Mouse (Mus musculus) neural tube, embryonic 10.5 days (tissue): ENCODE results near the gene F10.

Experiments
- DNase-seq: peaks from one replicate; pipeline ENCODE4 v3.0.0-alpha.2; 2017; ENCODE audit warnings: low spot score; ENCODE audit errors: extremely low spot score

Gene F10

GRCm38 (mm10) chr8:13037015-13037414 lies at the start of gene F10:
F10 (plus strand) TSS chr8:13037308.
- DNase-seq, result no peak

- DNase-seq, result no peak
Measured at GRCm38 (mm10) chr8:12987571-12987970, 49.5 kb upstream of the F10 start.

DNA sequence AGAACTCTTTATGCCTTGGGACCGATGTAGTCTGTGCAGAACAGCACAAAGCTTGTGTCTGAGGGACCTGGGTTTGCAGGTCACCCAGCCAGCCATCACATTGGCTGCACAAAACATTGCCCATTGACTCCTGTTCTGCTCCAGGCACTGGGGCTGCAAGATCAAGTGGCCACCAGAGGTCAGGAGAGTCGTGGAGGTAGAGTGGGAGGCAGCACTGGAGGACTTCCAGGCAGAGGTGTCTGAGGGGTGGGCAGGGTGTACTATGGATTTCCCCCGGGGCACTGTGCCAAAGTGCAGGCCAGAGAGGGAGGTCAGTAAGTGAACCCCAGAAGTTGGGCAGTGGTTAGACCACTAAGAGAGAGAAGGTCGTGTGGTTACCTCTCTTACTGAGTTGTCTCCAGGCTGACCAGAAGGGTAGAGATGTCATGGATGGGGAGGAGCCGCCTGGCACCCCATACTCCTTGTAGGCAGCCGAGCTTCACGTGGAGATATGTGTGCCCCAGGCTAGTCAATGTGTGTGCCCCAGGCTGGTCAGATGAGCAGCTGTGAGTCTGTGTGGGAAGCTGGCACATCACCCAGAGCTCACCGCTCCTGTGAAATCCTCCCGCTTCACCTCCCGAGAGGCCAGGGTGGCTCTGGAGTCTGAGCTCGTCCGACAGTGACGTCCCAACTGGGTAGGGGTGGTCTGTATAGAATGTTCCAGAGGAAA lies 48.2 kb upstream of the F10 start:
- DNase-seq, result no peak

- no peak for DNase-seq
Measured at GRCm38 (mm10) chr8:12991411-12991810, 45.7 kb upstream of the F10 start.

GRCm38 (mm10) chr8:12994468-12994867 lies 42.6 kb upstream of the F10 start:
- DNase-seq, result no peak

GRCm38 (mm10) chr8:12995481-12995880 lies 41.6 kb upstream of the F10 start:
- DNase-seq, result no peak

DNA sequence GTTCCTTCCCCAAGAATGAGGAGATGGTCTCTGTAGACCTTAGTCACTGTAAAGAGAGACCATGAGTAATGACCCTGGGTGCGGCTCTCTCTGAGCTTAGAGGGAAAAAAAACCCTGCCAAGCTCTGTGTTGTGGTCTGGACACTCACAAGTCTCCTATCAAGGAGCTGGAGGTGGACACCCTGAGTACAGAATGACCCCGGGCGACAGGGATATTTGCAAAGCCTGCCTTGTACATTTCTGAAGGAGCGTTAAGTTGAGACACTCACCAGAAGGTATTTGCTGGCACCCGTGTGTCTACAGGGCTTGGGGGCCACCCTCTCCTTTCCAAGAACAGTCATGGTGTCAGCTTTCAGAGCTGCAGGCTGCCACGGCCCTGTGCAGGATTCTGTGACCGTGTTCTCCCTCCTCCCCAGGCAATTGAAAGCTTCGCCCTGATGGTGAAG lies 40.3 kb upstream of the F10 start:
- no peak for DNase-seq

- DNase-seq, result no peak
Measured at GRCm38 (mm10) chr8:12998331-12998730, 38.8 kb upstream of the F10 start.

DNA sequence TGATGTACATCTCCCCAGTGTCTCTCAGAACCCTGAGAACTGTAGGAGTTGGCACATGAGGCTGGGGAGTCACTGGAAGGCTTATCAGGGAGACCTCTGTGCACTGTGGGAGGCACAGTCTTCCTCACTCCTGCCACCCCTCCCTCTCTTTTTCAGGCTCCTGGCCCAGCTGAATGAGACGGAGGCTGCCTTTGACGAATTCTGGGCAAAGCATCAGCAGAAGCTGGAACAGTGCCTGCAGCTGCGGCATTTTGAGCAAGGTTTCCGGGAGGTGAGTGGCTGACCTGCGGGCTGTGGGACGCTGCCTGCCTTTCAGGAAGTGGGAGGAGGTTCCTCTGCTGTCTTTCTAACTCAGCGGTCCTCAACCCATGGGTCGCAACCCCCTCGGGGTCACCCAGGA lies 37.3 kb upstream of the F10 start:
- no peak for DNase-seq

- DNase-seq, result no peak
Measured at GRCm38 (mm10) chr8:13007458-13007857, 29.6 kb upstream of the F10 start.

- DNase-seq, result no peak
Measured at GRCm38 (mm10) chr8:13010313-13010712, 26.8 kb upstream of the F10 start.

DNA sequence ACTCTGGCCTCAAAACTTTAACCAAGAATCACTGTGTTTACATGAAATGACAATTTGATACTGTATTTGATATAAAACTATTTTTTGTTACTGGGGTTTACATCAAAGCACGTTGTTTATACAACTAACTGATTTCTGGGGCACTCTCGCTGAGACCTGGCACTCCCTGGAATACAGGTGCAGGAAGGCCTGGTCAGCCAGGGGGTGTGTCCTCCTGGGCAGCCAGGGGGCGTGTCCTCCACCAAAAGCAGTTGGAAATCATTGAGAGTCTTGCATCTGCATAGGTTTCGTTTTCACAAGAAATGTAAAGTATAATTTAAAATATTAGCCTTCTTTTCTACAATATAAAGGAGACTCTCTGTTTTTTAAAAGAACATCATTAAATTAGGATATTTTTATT lies 17.5 kb upstream of the F10 start:
- no peak for DNase-seq

DNA sequence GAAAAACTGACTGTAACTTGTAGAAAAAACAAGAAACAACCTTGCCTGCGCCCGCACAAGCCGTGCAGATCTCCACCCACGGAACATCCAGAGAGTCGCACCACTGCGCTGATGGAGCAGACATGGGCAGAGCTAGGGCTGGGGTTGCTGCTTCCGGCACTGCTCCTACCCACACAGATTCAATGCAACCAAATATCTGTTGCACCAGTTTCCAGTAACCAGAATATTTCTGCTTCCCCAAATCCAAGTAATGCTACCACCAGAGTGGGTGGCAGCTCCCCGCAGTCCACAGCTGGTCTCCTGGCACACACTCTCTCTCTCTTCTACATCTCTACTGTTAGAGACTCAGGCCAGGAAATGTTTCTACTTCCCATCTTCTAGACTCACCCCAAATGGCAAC lies 15.3 kb upstream of the F10 start:
- DNase-seq, result no peak

- peak; percentile 44 for DNase-seq
Measured at GRCm38 (mm10) chr8:13025487-13026224, 11.5 kb upstream of the F10 start, which contains the start of gene F7. F7 (plus strand) TSS chr8:13026034.

DNA sequence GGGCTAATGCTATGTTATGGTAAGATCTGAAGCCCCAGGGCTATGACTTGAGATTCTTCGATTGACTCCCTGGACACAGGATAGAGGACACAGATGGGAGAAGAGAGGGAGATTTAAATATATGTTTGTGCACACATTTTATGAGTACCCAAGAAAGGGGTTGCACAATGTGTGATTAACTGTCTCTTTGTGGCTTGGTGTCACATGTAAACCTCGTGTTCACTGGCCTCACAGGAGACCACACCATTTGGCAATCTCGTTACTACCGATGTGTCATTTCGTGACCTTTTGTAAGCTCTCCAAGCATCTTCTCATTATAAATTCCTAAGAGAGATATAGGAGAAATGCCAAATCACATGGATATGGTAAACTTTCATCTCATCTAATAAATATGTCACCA lies 9.5 kb upstream of the F10 start:
- DNase-seq, result no peak

GRCm38 (mm10) chr8:13028482-13028881 lies 8.6 kb upstream of the F10 start:
- no peak for DNase-seq

GRCm38 (mm10) chr8:13036346-13036812 lies 729 bp upstream of the F10 start:
- DNase-seq, result no peak

DNA sequence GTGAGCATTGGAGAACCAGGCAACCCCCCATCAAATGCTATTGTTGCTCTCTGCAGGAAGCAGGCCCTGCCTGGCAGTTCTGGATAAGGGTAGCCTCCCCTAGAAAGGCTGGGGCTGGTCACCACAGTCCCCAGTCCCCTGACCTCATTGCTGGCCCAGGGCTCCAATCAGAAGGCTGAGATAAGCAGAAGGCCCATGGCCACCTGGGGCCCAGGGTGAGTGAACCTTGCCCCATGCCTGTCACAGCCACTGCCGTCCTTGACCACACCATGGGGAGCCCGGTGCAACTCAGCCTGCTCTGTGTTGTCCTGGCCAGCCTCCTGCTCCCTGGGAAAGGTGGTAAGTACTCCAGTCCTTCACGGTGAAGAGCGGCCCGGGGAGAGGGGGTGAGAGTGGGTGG lies 461 bp downstream of the F10 start:
- no peak for DNase-seq

DNA sequence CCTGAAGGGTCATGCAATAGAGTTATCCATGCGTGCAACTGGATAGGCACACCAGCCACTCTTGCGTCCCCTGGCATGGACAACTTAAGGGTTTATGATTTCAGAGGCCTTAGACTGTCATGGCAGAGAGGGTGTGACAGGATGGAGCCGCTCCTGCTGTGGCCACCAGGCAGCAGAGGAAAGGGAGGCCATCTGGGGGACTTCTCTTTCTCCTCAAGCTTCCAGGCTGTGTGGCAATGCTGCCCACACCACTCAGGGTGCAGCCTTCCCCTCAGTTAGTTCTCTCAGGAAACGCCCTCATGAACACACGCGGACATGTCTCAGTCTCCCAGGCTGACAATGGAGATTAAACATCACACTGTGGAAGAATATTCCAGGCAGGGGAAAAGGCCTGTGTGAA lies 1.9 kb downstream of the F10 start:
- DNase-seq, result no peak

DNA sequence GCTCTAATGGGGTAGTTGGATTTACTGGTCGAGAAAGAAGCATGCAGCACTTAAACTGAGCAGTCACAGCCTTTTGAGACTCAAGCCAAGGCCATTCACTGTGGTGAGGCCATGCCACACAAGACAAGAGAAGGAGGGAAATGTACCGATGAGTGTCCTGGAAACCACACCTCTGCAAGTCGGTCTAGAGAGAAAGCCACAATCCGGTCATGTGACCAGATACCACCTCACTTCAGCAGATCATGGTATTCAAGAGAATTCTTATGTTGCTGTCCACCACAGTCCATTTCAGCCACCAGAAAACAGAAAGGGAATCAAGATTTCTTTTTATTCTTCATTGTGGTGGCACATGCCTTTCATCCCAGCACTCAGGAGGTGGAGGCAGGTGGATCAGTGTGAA lies 4.4 kb downstream of the F10 start:
- DNase-seq, result no peak

DNA sequence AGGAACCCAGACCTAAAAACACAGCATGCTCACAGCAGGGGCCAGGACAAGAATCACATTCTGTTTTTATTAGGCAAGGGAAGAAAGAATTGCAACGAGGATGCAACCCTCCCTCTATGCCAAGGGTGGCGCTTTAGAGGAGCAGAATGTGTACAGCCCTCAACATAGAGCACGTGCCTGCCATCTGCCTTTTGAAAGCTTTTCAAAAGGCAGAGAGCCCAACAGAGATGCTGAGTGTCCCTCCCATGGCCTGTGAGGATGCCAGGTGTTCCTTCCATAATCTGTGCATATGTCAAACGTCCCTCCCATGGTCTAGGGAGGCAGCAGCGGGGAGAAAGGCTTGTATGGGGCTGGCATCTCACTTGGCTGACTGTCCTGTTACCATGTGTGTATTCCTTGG lies 10.5 kb downstream of the F10 start:
- no peak for DNase-seq

DNA sequence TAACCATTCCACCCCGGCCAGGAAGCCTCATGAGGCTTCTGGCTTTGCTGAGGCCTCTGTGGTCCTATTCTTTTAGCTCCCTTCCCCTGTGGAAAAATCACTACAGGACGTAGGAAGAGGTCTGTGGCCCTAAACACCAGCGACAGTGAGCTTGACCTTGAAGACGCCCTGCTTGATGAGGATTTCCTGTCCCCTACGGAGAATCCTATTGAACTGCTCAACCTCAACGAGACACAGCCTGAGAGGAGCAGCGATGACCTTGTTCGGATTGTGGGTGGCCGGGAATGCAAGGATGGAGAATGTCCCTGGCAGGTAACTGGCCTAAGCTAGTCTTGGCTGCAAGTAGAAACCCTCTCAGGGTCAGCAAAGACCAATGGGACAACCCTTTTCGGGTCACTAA lies 13.4 kb downstream of the F10 start:
- DNase-seq, result no peak

- no peak for DNase-seq
Measured at GRCm38 (mm10) chr8:13057351-13057750, 20.2 kb downstream of the F10 start.
